Mouse (Mus musculus) ZHBTc4 (cell line): ENCODE data around the gene Znhit6.

Experiments
- DNase-seq: peaks from one replicate; pipeline ENCODE4 v3.0.0-alpha.2; 2011; ENCODE audit warnings: low read depth, low spot score

Znhit6 gene

GRCm38 (mm10) chr3:145575743-145576481 lies at the start of gene Znhit6:
Znhit6 (plus strand) TSS chr3:145576205.
- peak; percentile 98 for DNase-seq

DNA sequence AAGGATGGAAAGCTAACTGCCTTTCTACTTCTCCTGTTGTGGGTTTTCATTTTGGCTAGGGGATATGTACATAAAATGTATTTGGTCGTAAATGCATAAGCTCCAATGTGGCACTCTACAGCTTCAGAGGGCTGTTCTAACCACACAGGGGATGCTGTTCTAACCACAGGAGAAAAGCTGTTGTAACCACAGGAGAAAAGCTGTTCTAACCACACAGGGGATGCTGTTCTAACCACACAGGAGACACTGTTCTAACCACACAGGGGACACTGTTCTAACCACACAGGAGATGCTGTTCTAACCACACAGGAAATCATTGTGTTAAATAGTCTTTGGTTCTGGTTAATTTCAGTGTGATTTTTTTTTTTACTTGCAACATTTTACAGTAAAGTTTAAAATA lies 38.1 kb upstream of the Znhit6 start:
- DNase-seq, result no peak

DNA sequence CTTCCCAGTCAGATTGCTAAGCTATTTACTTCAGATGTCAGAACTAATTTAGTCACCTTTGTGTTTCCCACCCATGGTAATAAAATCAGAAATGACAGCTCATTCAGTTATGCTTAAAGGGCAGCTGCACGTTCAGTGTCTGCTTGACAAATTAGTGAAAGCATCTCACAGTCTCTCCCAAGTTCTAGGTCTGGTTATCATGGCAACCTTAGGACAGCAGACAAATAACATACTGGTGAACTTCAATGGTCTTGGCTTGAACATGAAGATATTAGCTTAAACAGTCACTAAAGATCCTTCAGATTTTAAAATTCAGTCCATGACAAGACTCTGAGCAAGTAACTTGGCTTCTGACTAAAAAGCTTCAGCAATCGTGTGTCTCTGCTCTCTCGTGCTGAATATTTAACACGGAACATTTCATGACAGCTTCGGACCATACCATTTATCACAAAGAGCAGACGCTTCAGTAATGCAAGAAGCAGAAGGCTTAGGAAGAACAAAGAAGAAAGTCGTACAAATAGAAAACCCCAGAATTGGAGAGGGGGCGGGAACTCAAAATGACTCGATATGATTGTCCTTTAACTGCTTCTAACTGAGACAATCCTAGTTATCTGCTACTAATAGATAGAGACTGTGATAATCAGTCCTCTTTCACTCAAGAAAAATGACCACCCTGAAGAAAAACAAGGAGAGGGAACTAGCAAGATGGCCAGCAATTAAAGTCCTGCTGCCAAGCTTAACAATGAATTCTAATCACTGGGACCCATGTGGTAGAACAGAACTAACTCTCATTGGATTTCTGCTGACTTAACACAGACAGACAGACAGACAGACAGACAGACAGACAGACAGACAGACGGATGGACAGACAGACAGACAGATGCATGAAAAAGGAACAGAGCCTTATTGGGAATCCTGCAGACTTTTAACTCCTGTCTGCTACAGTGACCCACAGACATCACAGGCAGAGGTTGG lies 27.3 kb upstream of the Znhit6 start:
- DNase-seq, result no peak

- no peak for DNase-seq
Measured at GRCm38 (mm10) chr3:145550216-145550615, 25.8 kb upstream of the Znhit6 start.

GRCm38 (mm10) chr3:145554388-145554787 lies 21.6 kb upstream of the Znhit6 start:
- DNase-seq, result no peak

DNA sequence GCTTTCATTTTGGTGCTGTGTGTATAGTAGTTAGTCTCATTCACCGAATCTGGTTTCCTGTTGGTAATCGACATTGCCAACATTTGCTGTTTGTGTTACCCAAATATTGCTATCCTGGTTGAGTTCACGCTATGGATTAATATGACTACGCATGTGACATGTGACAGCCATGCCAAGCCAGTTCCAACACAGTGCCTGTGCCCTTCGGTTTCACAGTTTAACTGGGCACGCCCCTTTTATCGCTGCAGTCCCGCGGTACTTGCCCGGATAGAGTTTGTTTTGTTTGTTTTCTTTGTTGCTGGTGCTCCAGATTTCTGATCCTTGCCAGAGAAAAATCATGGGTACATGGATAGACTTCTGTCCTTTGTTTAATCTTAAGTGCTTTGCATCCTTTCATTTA lies 19.8 kb upstream of the Znhit6 start:
- no peak for DNase-seq

DNA sequence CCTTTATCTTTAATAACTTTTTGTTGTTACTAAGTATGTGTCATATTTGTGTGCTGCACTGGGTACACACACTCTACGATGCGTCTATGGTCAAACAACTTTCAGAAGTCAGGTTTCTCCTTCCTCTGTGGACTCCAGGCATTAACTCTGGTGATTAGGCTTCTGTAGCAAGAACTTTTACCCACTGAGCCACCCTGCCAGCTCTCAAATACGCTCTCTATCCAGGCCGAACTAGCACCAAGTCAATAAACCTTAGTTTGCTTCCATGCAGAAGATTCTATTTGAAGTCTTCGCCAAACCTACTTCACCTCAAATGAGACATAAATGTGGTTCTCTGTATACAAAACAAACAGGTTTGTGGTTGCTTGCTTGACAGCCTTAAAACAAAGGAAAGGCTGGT lies 16.3 kb upstream of the Znhit6 start:
- DNase-seq, result no peak

DNA sequence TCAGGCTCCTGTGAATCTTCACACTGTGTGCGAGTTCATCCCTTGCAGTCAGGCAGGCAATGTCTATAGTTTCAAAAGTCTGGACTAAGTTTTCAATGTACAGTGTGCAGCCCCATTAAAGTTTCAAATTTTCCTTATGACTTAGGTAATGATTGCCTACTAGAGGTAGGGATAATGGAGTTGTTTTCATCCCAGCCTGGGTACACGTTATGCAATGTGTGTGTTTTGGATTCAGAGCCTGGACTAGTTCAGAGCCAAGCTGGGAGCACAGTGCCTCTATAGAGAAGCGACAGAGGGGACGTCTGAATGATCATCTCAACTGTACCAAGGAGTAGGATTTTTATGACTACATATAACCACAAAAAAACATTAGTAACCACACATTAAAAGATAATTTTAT lies 15.9 kb upstream of the Znhit6 start:
- DNase-seq, result no peak

DNA sequence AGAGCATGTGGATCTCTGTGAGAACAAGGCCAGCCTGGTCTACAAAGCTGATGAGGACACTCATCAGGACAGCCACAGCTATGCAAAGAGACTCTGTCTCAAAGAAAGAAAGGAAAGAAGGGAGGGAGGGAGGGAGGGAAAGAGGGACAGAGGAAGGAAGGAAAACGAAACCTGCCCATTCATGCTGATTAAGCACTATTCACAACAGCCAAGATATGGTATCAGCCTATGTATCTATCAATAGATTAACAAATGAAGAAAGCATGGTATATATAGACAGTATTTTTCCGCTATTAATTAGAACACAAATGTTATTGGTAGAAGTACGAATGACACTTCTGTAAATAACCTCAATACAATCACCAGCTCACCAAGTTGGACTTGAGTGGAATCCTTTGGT lies 1.5 kb upstream of the Znhit6 start:
- no peak for DNase-seq

- DNase-seq, result no peak
Measured at GRCm38 (mm10) chr3:145575340-145575739, 665 bp upstream of the Znhit6 start.

GRCm38 (mm10) chr3:145576482-145576822 lies 447 bp downstream of the Znhit6 start:
- no peak for DNase-seq

DNA sequence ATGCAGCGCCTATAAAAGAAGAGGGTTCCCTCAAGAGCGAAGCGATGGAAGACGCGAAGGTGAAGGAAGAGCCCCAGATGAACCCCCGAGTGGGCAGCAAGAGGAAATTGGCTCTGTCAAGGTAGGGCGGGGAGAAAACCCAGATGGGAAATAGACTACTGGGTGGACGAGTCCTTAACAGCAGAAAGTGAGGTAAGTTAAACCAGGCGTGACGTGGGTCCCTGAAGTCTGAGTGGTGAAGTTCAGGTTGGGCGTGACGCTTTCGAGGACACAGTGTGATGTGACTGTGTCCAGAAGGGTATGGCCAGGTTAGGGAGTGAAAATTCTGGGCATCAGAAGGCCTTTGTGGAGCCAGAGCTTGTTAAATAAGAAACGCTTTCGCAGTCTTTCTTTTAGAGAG lies 871 bp downstream of the Znhit6 start:
- no peak for DNase-seq

GRCm38 (mm10) chr3:145583043-145583442 lies 7.0 kb downstream of the Znhit6 start:
- DNase-seq, result no peak

DNA sequence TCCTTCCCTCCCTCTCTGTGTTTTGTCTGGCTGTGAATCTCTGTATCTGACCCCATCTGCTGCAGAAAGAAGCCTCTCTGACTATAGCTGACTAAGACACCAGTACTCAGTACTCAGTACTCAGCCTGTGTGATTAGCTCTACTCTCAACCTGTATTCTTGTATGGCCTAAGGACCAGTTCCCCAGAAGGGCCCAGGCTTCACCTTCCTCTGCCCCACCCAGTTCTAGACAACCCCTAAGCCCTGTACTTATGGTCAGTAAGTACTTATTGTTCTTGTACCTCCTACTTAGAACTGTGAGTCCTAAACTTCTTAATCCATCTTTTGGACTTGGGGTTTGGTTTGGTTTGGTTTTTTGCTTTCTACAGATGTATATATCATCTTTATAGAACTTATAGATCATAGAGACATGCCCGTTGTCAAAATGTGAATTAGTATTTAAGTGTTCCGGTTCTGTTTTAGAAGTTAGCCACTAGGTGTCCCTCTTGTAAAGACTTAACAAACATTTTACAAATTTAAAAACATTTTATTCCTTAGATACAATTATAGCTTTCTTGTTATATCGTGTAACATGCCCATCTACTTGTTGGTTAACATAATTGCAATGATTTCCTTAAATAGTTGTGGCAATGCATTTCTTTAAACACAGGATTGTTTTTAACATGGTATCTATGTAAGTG lies 7.7 kb downstream of the Znhit6 start:
- DNase-seq, result no peak

DNA sequence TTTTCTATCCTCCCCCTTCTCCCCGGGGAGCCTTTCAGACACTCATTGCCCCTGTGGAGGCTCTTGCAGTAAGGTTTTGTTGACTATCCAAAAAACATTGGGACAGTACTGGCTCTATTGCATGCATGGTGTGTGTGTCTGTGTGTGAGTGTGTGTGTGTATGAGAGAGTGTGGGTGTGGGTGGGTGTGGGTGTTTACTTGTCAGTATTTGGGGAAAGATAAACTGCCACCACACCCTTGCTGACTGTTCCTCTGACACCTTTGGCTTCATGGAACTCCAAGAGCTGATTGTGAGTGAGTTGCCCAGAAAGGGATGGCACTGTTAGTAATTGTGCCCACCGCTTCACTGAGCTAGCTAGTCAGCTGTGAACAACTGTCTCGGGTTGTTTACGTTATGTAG lies 14.6 kb downstream of the Znhit6 start:
- DNase-seq, result no peak

GRCm38 (mm10) chr3:145591841-145592542 lies 16.0 kb downstream of the Znhit6 start:
- DNase-seq, result no peak

DNA sequence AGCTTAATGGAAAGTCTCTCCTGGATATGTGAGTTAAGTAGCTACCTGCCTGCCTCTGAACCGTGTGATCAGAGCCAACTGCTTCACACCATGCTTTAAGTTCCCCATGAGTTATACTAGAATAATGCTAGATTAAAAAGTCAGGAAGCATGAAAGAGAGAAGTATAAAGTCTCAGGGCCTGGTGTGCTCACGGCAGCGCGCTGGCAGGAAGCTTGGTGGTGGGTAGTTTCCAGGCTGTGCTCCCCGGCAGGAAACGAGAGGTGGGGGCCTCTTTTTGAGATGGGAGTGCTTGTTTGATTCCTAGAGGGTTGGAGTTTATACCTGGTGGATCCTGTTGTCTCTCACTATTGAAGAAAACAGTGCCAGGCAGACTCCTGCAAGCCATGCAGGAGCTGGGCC lies 19.3 kb downstream of the Znhit6 start:
- no peak for DNase-seq

- peak; percentile 46 for DNase-seq
Measured at GRCm38 (mm10) chr3:145599059-145599458, 23.1 kb downstream of the Znhit6 start.

- no peak for DNase-seq
Measured at GRCm38 (mm10) chr3:145600801-145601200, 24.8 kb downstream of the Znhit6 start.

GRCm38 (mm10) chr3:145601345-145601744 lies 25.3 kb downstream of the Znhit6 start:
- no peak for DNase-seq

DNA sequence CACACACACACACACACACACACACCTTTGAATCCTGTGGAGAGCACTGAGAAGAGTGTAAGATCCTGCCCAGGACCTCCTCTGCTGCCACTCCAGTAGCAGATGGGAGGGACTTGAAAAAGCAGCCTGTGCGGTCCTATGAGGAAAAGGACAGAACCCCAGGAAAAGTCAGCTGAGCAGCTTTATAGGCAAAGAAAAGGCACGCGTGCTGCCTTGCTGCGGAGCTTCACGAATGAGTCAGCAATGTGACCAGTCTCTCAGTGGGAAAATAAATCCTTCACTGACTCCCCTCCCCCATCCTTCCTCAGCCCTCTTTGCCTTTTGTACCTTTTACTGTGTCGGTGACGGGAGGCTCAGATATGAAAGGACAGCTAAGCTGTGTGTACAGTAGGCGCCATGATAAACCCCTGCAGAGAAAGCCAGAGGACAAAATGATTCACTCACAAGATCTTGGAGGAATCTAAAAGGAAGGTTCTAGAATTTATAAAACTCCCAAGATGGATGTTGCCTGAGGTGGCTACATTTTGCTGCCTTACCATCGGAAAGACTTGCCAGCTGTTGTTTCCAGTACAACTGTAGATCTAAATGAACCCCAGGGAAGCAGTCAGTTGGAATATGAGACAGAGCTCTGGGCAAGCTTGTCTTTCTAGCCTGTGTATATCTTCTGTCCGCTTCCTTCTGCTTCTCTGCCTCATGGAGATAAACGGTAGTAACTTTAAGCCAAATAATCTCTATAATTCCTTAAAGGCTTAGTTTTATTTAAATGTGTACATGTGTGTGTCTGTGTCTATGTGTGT lies 26.6 kb downstream of the Znhit6 start:
- peak; percentile 56 for DNase-seq
